Mouse (Mus musculus) kidney, embryonic 14.5 days (tissue): ENCODE data around the gene Lsr. TPM values are rescaled to one million over a fixed set of nuclear protein-coding genes. Genes with fewer than 3 reads are reported as not detected.

Experiments
- polyA plus RNA-seq: library from polyadenylated mRNA; unstranded; fragments of >200 nt; fragmentation: Nextera tagmentation; extraction: Ambion mirVana; gene quantifications from 2 replicates; pipeline ENCODE4 v1.2.1, GENCODE M21; 2014

The Lsr gene
- polyA plus RNA-seq, 1 experiment from 2014 or later: 57.1 TPM

Other genes with a start within 250 kb of the Lsr start
- gene Tmem147, start 243.9 kb downstream of the Lsr start, polyA plus RNA-seq: 202 and 206 TPM in 2 replicates
- 0.61 and 1.6 TPM in 2 replicates for gene Gapdhs, start 229.8 kb downstream of the Lsr start, polyA plus RNA-seq
- gene Sbsn, start 222.0 kb downstream of the Lsr start, polyA plus RNA-seq: 1.1 and 1.6 TPM in 2 replicates
- 0.74 and 0.95 TPM in 2 replicates for gene Dmkn, start 209.7 kb downstream of the Lsr start, polyA plus RNA-seq
- not detected in 2 replicates for gene Krtdap, start 185.6 kb downstream of the Lsr start, polyA plus RNA-seq
- gene Ffar2, start 149.7 kb downstream of the Lsr start, polyA plus RNA-seq: 0.31 TPM in 1 of 2 replicates, not detected in the other
- gene Ffar3, start 117.3 kb downstream of the Lsr start, polyA plus RNA-seq: not detected in 2 replicates
- gene Ffar1, start 111.9 kb downstream of the Lsr start, polyA plus RNA-seq: not detected in 2 replicates
- gene Cd22, start 93.1 kb downstream of the Lsr start, polyA plus RNA-seq: 0.55 TPM in 1 of 2 replicates, not detected in the other
- gene Mag, start 58.6 kb downstream of the Lsr start, polyA plus RNA-seq: 0.28 and 0.30 TPM in 2 replicates
- not detected in 2 replicates for gene Hamp2, start 48.8 kb downstream of the Lsr start, polyA plus RNA-seq
- not detected in 2 replicates for gene Hamp, start 29.4 kb downstream of the Lsr start, polyA plus RNA-seq
- 21.1 and 29.2 TPM in 2 replicates for gene Usf2, start 16.7 kb downstream of the Lsr start, polyA plus RNA-seq
- 5.3 TPM in 2 replicates for gene Fam187b, start 326 bp upstream of the Lsr start, polyA plus RNA-seq
- 23.3 and 25.8 TPM in 2 replicates for gene Fxyd5, start 69.0 kb upstream of the Lsr start, polyA plus RNA-seq
- gene Fxyd7, start 78.0 kb upstream of the Lsr start, polyA plus RNA-seq: 8.0 and 9.5 TPM in 2 replicates
- 29.8 and 46.3 TPM in 2 replicates for gene Fxyd1, start 83.7 kb upstream of the Lsr start, polyA plus RNA-seq
- 0.47 TPM in 1 of 2 replicates, not detected in the other for gene Lgi4, start 85.9 kb upstream of the Lsr start, polyA plus RNA-seq
- 13.4 and 18.2 TPM in 2 replicates for gene Fxyd3, start 103.2 kb upstream of the Lsr start, polyA plus RNA-seq
- 26.4 and 27.5 TPM in 2 replicates for gene Hpn, start 141.8 kb upstream of the Lsr start, polyA plus RNA-seq
- gene Scn1b, start 153.5 kb upstream of the Lsr start, polyA plus RNA-seq: 1.0 and 1.6 TPM in 2 replicates
- 50.3 and 61.9 TPM in 2 replicates for gene Gramd1a, start 182.4 kb upstream of the Lsr start, polyA plus RNA-seq